Mouse (Mus musculus): ENCODE results near the gene Cox6b2. TPM values are rescaled to one million over a fixed set of nuclear protein-coding genes. Genes with fewer than 3 reads are reported as not detected.

The Cox6b2 gene
- polyA plus RNA-seq, 2 experiments from 2014 or later, result 2.1 TPM; not detected in 1

GRCm38 (mm10) chr7:4759670-4760069 is 6.8 kb upstream of the Cox6b2 start:
- ATAC-seq, result no peak

- ATAC-seq, result peak; percentile 22
Measured at GRCm38 (mm10) chr7:4751971-4752820, 698 bp downstream of the Cox6b2 start.

GRCm38 (mm10) chr7:4749169-4749568 is 3.7 kb downstream of the Cox6b2 start:
- ATAC-seq, result no peak

GRCm38 (mm10) chr7:4748321-4748720 is 4.6 kb downstream of the Cox6b2 start:
- no peak for ATAC-seq

GRCm38 (mm10) chr7:4747156-4747899 is 5.6 kb downstream of the Cox6b2 start:
- ATAC-seq, result no peak

GRCm38 (mm10) chr7:4746326-4746980 is 6.4 kb downstream of the Cox6b2 start:
- ATAC-seq, result no peak

GRCm38 (mm10) chr7:4744886-4745285 is 8.0 kb downstream of the Cox6b2 start:
- ATAC-seq, result no peak

GRCm38 (mm10) chr7:4743354-4743753 is 9.5 kb downstream of the Cox6b2 start:
- ATAC-seq, result no peak

GRCm38 (mm10) chr7:4742482-4742819 is 10.4 kb downstream of the Cox6b2 start:
- no peak for ATAC-seq

- no peak for ATAC-seq
Measured at GRCm38 (mm10) chr7:4741672-4742481, 11.0 kb downstream of the Cox6b2 start.

- no peak for ATAC-seq
Measured at GRCm38 (mm10) chr7:4741151-4741550, 11.7 kb downstream of the Cox6b2 start.

GRCm38 (mm10) chr7:4740309-4740727 is 12.6 kb downstream of the Cox6b2 start:
- ATAC-seq, result no peak

GRCm38 (mm10) chr7:4739544-4740275 is 13.2 kb downstream of the Cox6b2 start, which contains the start of gene Kmt5c:
TSS of gene Kmt5c (plus strand) at chr7:4740115.
- ATAC-seq, result peak; percentile 84

GRCm38 (mm10) chr7:4739041-4739543 is 13.8 kb downstream of the Cox6b2 start:
- peak; percentile 20 for ATAC-seq

GRCm38 (mm10) chr7:4732968-4733392 is 19.9 kb downstream of the Cox6b2 start:
- no peak for ATAC-seq

- ATAC-seq, result no peak
Measured at GRCm38 (mm10) chr7:4731090-4731489, 21.8 kb downstream of the Cox6b2 start.

- ATAC-seq, result no peak
Measured at GRCm38 (mm10) chr7:4725169-4725568, 27.7 kb downstream of the Cox6b2 start, which contains the start of gene Tmem150b. TSS of gene Tmem150b (minus strand) at chr7:4725249.

GRCm38 (mm10) chr7:4724359-4724758 is 28.5 kb downstream of the Cox6b2 start:
- ATAC-seq, result no peak

GRCm38 (mm10) chr7:4723508-4723907 is 29.4 kb downstream of the Cox6b2 start:
- ATAC-seq, result peak; percentile 67

GRCm38 (mm10) chr7:4719276-4719675 is 33.6 kb downstream of the Cox6b2 start:
- ATAC-seq, result no peak

GRCm38 (mm10) chr7:4716955-4717354 is 35.9 kb downstream of the Cox6b2 start:
- ATAC-seq, result no peak

Data from CD4-positive, CD25-positive, alpha-beta regulatory T cell, adult 4 months (primary cell).